ENCODE assay signal across 8 mouse cellular contexts in the genomic region with DNA sequence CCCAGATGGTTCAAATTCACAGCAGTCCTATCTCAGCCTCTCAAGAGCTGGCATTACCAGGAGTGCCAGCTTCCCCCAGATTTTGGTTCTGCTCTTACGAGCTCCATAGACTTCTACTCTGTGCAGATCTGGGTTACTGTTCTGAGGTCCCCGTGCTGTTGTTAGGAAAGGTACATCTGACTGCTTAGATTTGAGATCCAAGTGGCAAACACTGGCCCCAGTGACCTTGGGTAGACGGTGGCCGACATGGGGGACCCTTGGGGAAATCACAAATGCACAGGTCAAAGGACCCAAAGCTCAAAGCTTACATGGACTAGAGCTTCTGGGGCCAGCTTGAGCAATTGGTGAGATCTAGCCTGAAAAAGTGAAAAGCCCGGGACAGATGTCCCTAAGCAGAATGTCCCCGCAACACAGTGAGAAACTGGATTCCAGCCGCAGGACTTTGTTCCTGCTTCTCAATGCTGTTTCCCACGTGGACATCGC. TPM values are rescaled to one million over a fixed set of nuclear protein-coding genes. Genes with fewer than 3 reads are reported as not detected.
DNase-seq lines count a peak whose midpoint lies in the region; ATAC-seq and TF ChIP-seq lines count a peak whose summit lies in the region.

No protein-coding gene starts in this region.

- TF ChIP-seq EP300 in MEL (IDR thresholded peaks at IDR 0.05; ENCODE audit: low read depth in 1 of 2, low read length in 2 of 2), result no peak

- H3K27me3 ChIP-seq in heart, embryonic 15.5 days, result no peaks in the 10 kb centered on the region
- no peaks in the 10 kb centered on the region for H3K27me3 ChIP-seq in MEL (ENCODE audit: control insufficient read depth in 1 of 2, insufficient read depth in 2 of 2, low read length in 2 of 2)
- no peaks in the 10 kb centered on the region for H3K27me3 ChIP-seq in hindbrain, embryonic 14.5 days (ENCODE audit: control insufficient read depth, insufficient read depth, low read length)
- no peaks in the 10 kb centered on the region for H3K27me3 ChIP-seq in midbrain, embryonic 14.5 days (ENCODE audit: control insufficient read depth, insufficient read depth, low read length)

- no peak for TF ChIP-seq CTCF in MEL (IDR thresholded peaks at IDR 0.05 in 2 of 3, conservative IDR thresholded peaks at IDR 0.05 in 1 of 3; ENCODE audit: control insufficient read depth in 1 of 3, insufficient read depth in 1 of 3, low read depth in 2 of 3, low read length in 3 of 3, poor library complexity in 1 of 3, severe bottlenecking in 1 of 3)

- TF ChIP-seq POLR2A in MEL (IDR thresholded peaks at IDR 0.05; ENCODE audit: control insufficient read depth in 1 of 2, insufficient read depth in 1 of 2, low read depth in 1 of 2, low read length in 2 of 2, poor library complexity in 1 of 2), result no peak

- no peak for DNase-seq in heart, adult 9 months (ENCODE audit: low spot score in 2 of 2)
- DNase-seq in MEL (ENCODE audit: low read depth, low spot score) (peak; percentile 42), MN1 (ENCODE audit: low spot score) (no peak)
- no peak for DNase-seq in hindbrain, embryonic 14.5 days (ENCODE audit: low spot score)
- no peak for DNase-seq in midbrain, embryonic 14.5 days
- no peak for DNase-seq in right cerebral cortex, postnatal 10 days (ENCODE audit: low spot score in 2 of 2)
- no peak for DNase-seq in gastrocnemius, postnatal 14 days

- no peak for ATAC-seq in heart, embryonic 15.5 days (replicated peaks; ENCODE audit: insufficient number of reproducible peaks, insufficient read depth, low FRiP score, low read depth)
- no peak for ATAC-seq in hindbrain, embryonic 14.5 days (ENCODE audit: low FRiP score)
- ATAC-seq in midbrain, embryonic 14.5 days (ENCODE audit: low FRiP score, low TSS enrichment), result no peak

- peaks cover 22% of the 10 kb centered on the region for H3K79me2 ChIP-seq in MEL (ENCODE audit: control insufficient read depth, insufficient read depth, low read length, poor library complexity)

- peaks cover 43% of the 10 kb centered on the region for H3K4me1 ChIP-seq in heart, embryonic 15.5 days (replicated peaks)
- H3K4me1 ChIP-seq in MEL (ENCODE audit: control insufficient read depth in 1 of 2, insufficient read depth in 2 of 2, low read length in 2 of 2), result peaks cover 7 to 22% of the 10 kb centered on the region in 2 experiments; a peak in 3 of 4 replicates
- peaks cover 31% of the 10 kb centered on the region for H3K4me1 ChIP-seq in hindbrain, embryonic 14.5 days (replicated peaks; ENCODE audit: control insufficient read depth, insufficient read depth, low read length)
- H3K4me1 ChIP-seq in midbrain, embryonic 14.5 days (ENCODE audit: control insufficient read depth, insufficient read depth, low read length), result peaks cover 28% of the 10 kb centered on the region

- peaks cover 49% of the 10 kb centered on the region for H3K36me3 ChIP-seq in heart, embryonic 15.5 days
- peaks cover 8 to 22% of the 10 kb centered on the region in 2 experiments for H3K36me3 ChIP-seq in MEL (ENCODE audit: control insufficient read depth in 1 of 2, insufficient read depth in 2 of 2, low read length in 2 of 2)
- peaks cover 69% of the 10 kb centered on the region for H3K36me3 ChIP-seq in hindbrain, embryonic 14.5 days (replicated peaks; ENCODE audit: control insufficient read depth, insufficient read depth)
- peaks cover 56% of the 10 kb centered on the region for H3K36me3 ChIP-seq in midbrain, embryonic 14.5 days (ENCODE audit: control insufficient read depth, insufficient read depth, low read length)

- peak overlapping the region; percentile 59 for H3K27ac ChIP-seq in heart, embryonic 15.5 days
- H3K27ac ChIP-seq in MEL (ENCODE audit: control insufficient read depth, low read depth, low read length), result peak overlapping the region; percentile 28; the same call in 1 of the 2 replicates
- no peak overlapping the region for H3K27ac ChIP-seq in hindbrain, embryonic 14.5 days
- peak overlapping the region; percentile 32; the same call in 1 of the 2 replicates for H3K27ac ChIP-seq in midbrain, embryonic 14.5 days (replicated peaks; ENCODE audit: low read depth, low read length)

- intact Hi-C loops in gastrocnemius, postnatal 14 days (cut with DNase I; ENCODE audit: low total_unique reads), result no loop called here

- no peaks in the 10 kb centered on the region for H3K9me3 ChIP-seq in heart, embryonic 15.5 days (replicated peaks)
- no peaks in the 10 kb centered on the region for H3K9me3 ChIP-seq in MEL (replicated peaks; ENCODE audit: insufficient read depth, low read length)
- H3K9me3 ChIP-seq in hindbrain, embryonic 14.5 days (ENCODE audit: control insufficient read depth, low read length), result no peaks in the 10 kb centered on the region
- no peaks in the 10 kb centered on the region for H3K9me3 ChIP-seq in midbrain, embryonic 14.5 days (ENCODE audit: control insufficient read depth, low read length)

- H3K4me3 ChIP-seq in heart, embryonic 15.5 days, result no peak overlapping the region
- H3K4me3 ChIP-seq in MEL (ENCODE audit: control insufficient read depth in 1 of 2, insufficient read depth in 1 of 2, low read depth in 2 of 2, low read length in 2 of 2), result no peak overlapping the region
- H3K4me3 ChIP-seq in hindbrain, embryonic 14.5 days (replicated peaks; ENCODE audit: low read length), result peak overlapping the region; percentile 78; the same call in 1 of the 2 replicates
- peak overlapping the region; percentile 88 for H3K4me3 ChIP-seq in midbrain, embryonic 14.5 days (replicated peaks; ENCODE audit: low read depth, low read length)

- 41% methylated on average over 9 of the region's 9 CpGs for WGBS in heart, embryonic 15.5 days
- 48% methylated on average over 9 of the region's 9 CpGs for whole genome bisulfite sequencing in hindbrain, embryonic 14.5 days
- WGBS in midbrain, embryonic 14.5 days, result 61% methylated on average over 9 of the region's 9 CpGs

- H3K9ac ChIP-seq in heart, embryonic 15.5 days, result 0 out of 2 replicates have a peak overlapping the region, but pooled peaks have one; percentile 76
- H3K9ac ChIP-seq in MEL (ENCODE audit: control insufficient read depth, low read depth, low read length, poor library complexity, severe bottlenecking), result peak overlapping the region; percentile 93
- H3K9ac ChIP-seq in hindbrain, embryonic 14.5 days, result peak overlapping the region; percentile 82
- H3K9ac ChIP-seq in midbrain, embryonic 14.5 days (replicated peaks; ENCODE audit: low read length), result peak overlapping the region; percentile 88; the same call in 1 of the 2 replicates

- no peak for TF ChIP-seq RAD21 in MEL (IDR thresholded peaks at IDR 0.05; ENCODE audit: low read depth, low read length)

- peak overlapping the region; percentile 76 for H3K4me2 ChIP-seq in heart, embryonic 15.5 days
- peak overlapping the region; percentile 92 for H3K4me2 ChIP-seq in hindbrain, embryonic 14.5 days (replicated peaks)
- H3K4me2 ChIP-seq in midbrain, embryonic 14.5 days (ENCODE audit: low read length), result peak overlapping the region; percentile 90

TF ChIP-seq in MEL, 35 proteins besides CTCF, POLR2A, EP300 and RAD21 (continues in another document):
- TF ChIP-seq RCOR1 (IDR thresholded peaks at IDR 0.05; ENCODE audit: low read depth, low read length), result 0 out of 2 replicates have a peak, but pooled peaks have one; percentile 7

RNA-seq across cellular contexts. Expression of a gene that starts 2.9 kb away (rescaled TPM):
- polyA plus RNA-seq in heart, embryonic 15.5 days (2015; fragmentation: Nextera tagmentation; extraction: Ambion mirVana), result 3,328 and 3,965 TPM in 2 replicates
- total RNA-seq in MEL (2012; rRNA removed), result 1,416 and 1,470 TPM in 2 replicates
- 1,000 to 10,000 TPM in 1 of 2 experiments, not detected in 1; 2,290 TPM for polyA plus RNA-seq in MEL (2012; ENCODE audit: insufficient read depth in 1 of 2, insufficient read length in 2 of 2, low read depth in 1 of 2, low replicate concordance in 2 of 2, missing spikeins in 1 of 2)
- 4,936 and 5,483 TPM in 2 replicates for polyA plus RNA-seq in hindbrain, embryonic 14.5 days (2014; fragmentation: Nextera tagmentation; extraction: Ambion mirVana)
- 5,898 and 6,785 TPM in 2 replicates for polyA plus RNA-seq in midbrain, embryonic 14.5 days (2014; fragmentation: Nextera tagmentation; extraction: Ambion mirVana)
- 100 to 1,000 TPM; 119 to 132 TPM for total RNA-seq in gastrocnemius, postnatal 14 days (2021)

RNA-seq across cellular contexts. Expression of a gene that starts 9.9 kb away (rescaled TPM):
- polyA plus RNA-seq in heart, embryonic 15.5 days (2015; fragmentation: Nextera tagmentation; extraction: Ambion mirVana), result 107 and 112 TPM in 2 replicates
- 105 and 130 TPM in 2 replicates for total RNA-seq in MEL (2012; rRNA removed)
- 100 to 1,000 TPM; 205 to 778 TPM for polyA plus RNA-seq in MEL (2012; ENCODE audit: insufficient read depth in 1 of 2, insufficient read length in 2 of 2, low read depth in 1 of 2, low replicate concordance in 2 of 2, missing spikeins in 1 of 2)
- 182 and 190 TPM in 2 replicates for polyA plus RNA-seq in hindbrain, embryonic 14.5 days (2014; fragmentation: Nextera tagmentation; extraction: Ambion mirVana)
- 107 and 182 TPM in 2 replicates for polyA plus RNA-seq in midbrain, embryonic 14.5 days (2014; fragmentation: Nextera tagmentation; extraction: Ambion mirVana)
- total RNA-seq in gastrocnemius, postnatal 14 days (2021), result 10 to 100 TPM; 20.1 to 22.4 TPM

RNA-seq across cellular contexts. Expression of a gene that starts 18.9 kb away (rescaled TPM):
- polyA plus RNA-seq in heart, embryonic 15.5 days (2015; fragmentation: Nextera tagmentation; extraction: Ambion mirVana), result 65.0 and 82.1 TPM in 2 replicates
- total RNA-seq in MEL (2012; rRNA removed), result 434 and 469 TPM in 2 replicates
- polyA plus RNA-seq in MEL (2012; ENCODE audit: insufficient read depth in 1 of 2, insufficient read length in 2 of 2, low read depth in 1 of 2, low replicate concordance in 2 of 2, missing spikeins in 1 of 2), result 100 to 1,000 TPM in 1 of 2 experiments, not detected in 1; 758 TPM
- 83.9 and 93.5 TPM in 2 replicates for polyA plus RNA-seq in hindbrain, embryonic 14.5 days (2014; fragmentation: Nextera tagmentation; extraction: Ambion mirVana)
- polyA plus RNA-seq in midbrain, embryonic 14.5 days (2014; fragmentation: Nextera tagmentation; extraction: Ambion mirVana), result 110 and 114 TPM in 2 replicates
- total RNA-seq in gastrocnemius, postnatal 14 days (2021), result 10 to 100 TPM; 20.3 to 23.7 TPM

RNA-seq across cellular contexts. Expression of a gene that starts 22.1 kb away (rescaled TPM):
- 111 and 113 TPM in 2 replicates for polyA plus RNA-seq in heart, embryonic 15.5 days (2015; fragmentation: Nextera tagmentation; extraction: Ambion mirVana)
- total RNA-seq in MEL (2012; rRNA removed), result 12.8 and 15.0 TPM in 2 replicates
- 10 to 100 TPM in 1 of 2 experiments, not detected in 1; 46.9 TPM for polyA plus RNA-seq in MEL (2012; ENCODE audit: insufficient read depth in 1 of 2, insufficient read length in 2 of 2, low read depth in 1 of 2, low replicate concordance in 2 of 2, missing spikeins in 1 of 2)
- 17.8 and 21.6 TPM in 2 replicates for polyA plus RNA-seq in hindbrain, embryonic 14.5 days (2014; fragmentation: Nextera tagmentation; extraction: Ambion mirVana)
- 15.5 TPM in 2 replicates for polyA plus RNA-seq in midbrain, embryonic 14.5 days (2014; fragmentation: Nextera tagmentation; extraction: Ambion mirVana)
- total RNA-seq in gastrocnemius, postnatal 14 days (2021), result 100 to 1,000 TPM; 167 to 213 TPM

RNA-seq across cellular contexts. Expression of a gene that starts 24.9 kb away (rescaled TPM):
- 0.28 and 1.3 TPM in 2 replicates for polyA plus RNA-seq in heart, embryonic 15.5 days (2015; fragmentation: Nextera tagmentation; extraction: Ambion mirVana)
- 0.56 and 1.1 TPM in 2 replicates for total RNA-seq in MEL (2012; rRNA removed)
- polyA plus RNA-seq in MEL (2012; ENCODE audit: insufficient read depth in 1 of 2, insufficient read length in 2 of 2, low read depth in 1 of 2, low replicate concordance in 2 of 2, missing spikeins in 1 of 2), result 1 to 10 TPM in 1 of 2 experiments, not detected in 1; 1.2 TPM
- polyA plus RNA-seq in hindbrain, embryonic 14.5 days (2014; fragmentation: Nextera tagmentation; extraction: Ambion mirVana), result 0.13 and 0.35 TPM in 2 replicates
- polyA plus RNA-seq in midbrain, embryonic 14.5 days (2014; fragmentation: Nextera tagmentation; extraction: Ambion mirVana), result 0.13 and 0.32 TPM in 2 replicates
- not detected for total RNA-seq in gastrocnemius, postnatal 14 days (2021)

Comparison
In these comparisons a context has a peak if more than half of its experiments do, and no peak if none do; other contexts are left out.
1. H3K4me3 ChIP-seq: peak in hindbrain, embryonic 14.5 days (single experiment) and midbrain, embryonic 14.5 days (single experiment); none in heart, embryonic 15.5 days (single experiment) and MEL (0 of 2).
2. Peak in every context shown above with its lines, with median percentiles within 50 percentile points of each other: H3K4me2 ChIP-seq and H3K9ac ChIP-seq.